Mouse (Mus musculus) testis, postnatal 14 days (tissue): ENCODE measurements at regions not wholly inside any gene's neighbourhood (a gene's known extent, or its start where the extent isn't known, plus 50 kb on each side); places are given as distances from the start of the nearest gene placed in this dataset.
A peak's percentile ranks its signal among the peaks of the same experiment; 100 is the strongest.

ENCODE experiments used
- DNase-seq: peaks from one replicate; pipeline ENCODE4 v3.0.0; 2021; ENCODE audit warnings: low spot score

DNA sequence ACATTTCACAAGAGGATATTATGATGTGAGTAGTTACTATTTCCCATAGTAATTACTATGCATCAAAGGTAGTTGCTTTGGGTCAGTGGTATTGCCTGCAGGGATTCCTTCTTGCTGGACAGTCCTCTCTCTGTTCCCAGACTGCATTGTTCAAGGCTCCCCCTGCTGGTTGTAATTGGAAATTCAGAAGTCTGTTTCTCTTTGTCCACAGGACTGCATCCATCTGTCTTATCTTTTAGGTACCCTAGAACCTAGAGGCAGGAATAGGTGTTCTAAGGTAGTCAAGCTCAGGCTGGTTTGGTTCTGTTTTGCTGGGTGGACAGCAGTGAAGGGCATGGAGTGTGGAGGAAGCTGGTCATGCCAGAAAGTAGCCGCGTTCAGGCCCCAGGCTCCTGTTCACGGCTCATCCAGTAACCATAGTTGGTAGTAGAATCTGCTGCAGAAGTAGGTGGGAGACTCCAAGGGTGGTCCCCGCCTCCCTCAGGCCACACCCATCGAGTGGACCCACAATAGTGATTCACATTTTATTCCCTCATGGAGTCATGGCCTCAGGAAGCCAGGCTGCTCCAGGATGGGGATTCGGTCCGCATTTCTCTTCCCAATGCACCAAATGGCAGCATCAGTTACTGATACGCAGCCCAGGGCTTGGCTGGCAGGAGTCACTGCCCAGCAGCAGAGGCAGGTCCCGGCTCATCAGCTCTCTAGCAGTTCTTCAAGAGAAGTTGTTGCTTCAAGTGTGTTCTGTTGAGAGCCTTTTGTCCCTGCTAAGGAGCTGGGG is 51.7 kb upstream of the Caprin1 start:
- no peak for DNase-seq

DNA sequence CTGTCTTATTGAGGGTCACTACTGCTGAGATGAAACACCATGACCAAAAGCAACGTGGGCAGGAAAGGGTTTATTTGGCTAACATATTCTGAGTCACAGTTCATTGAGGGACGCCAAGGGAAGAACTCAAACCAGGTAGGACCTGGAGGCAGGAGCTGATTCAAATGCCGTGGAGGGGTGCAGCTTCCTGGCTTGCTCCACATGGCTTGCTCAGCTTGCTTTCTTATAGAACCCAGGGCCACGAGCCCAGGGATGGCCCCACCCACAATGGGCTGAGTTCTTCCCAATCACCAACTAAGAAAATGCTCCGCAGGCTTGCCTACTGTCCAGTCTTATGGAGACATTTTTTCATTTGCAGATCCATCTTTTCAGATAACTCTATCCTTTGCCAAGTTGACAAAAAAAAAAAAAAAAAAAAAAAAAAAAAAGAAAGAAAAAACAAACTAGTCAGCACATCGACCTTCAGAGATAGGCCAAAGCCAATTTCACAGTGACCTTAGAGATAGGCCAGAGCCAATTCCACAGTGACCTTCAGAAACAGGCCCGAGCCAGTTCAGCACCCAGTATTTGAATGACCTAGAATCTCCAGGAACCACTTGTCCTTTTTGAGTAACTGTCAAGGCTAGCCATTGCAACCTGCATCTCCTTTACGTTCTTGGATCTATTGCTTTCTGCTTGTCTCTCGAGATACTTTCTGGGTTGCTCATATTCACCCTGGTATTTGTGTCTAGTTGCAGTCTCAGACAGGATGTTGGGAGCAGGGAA is 52.5 kb upstream of the Caprin1 start:
- peak; percentile 69 for DNase-seq

GRCm38 (mm10) chr2:103850531-103850816 is 53.0 kb upstream of the Caprin1 start:
- DNase-seq, result no peak

- no peak for DNase-seq
Observed at GRCm38 (mm10) chr2:103851171-103851570, 53.7 kb upstream of the Caprin1 start.

DNA sequence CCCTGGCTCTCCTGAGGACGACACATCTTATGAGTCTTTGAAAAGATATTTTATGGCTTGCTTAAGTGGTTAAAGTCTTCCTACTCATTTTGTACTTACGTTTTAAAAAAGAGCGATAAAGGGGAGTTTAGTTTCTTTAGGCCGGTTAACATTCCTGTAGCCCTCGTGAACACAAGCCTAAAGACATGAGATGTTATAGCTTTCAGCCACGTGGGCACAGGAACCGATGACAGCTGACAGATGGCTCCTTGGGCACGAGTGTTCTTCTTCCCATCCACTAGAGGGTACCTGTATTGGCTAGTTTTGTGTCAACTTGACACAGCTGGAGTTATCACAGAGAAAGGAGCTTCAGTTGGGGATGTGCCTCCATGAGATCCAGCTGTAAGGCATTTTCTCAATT is 63.8 kb upstream of the Caprin1 start:
- DNase-seq, result no peak

- DNase-seq, result peak; percentile 2
Observed at GRCm38 (mm10) chr2:103864254-103864653, 66.8 kb upstream of the Caprin1 start.

DNA sequence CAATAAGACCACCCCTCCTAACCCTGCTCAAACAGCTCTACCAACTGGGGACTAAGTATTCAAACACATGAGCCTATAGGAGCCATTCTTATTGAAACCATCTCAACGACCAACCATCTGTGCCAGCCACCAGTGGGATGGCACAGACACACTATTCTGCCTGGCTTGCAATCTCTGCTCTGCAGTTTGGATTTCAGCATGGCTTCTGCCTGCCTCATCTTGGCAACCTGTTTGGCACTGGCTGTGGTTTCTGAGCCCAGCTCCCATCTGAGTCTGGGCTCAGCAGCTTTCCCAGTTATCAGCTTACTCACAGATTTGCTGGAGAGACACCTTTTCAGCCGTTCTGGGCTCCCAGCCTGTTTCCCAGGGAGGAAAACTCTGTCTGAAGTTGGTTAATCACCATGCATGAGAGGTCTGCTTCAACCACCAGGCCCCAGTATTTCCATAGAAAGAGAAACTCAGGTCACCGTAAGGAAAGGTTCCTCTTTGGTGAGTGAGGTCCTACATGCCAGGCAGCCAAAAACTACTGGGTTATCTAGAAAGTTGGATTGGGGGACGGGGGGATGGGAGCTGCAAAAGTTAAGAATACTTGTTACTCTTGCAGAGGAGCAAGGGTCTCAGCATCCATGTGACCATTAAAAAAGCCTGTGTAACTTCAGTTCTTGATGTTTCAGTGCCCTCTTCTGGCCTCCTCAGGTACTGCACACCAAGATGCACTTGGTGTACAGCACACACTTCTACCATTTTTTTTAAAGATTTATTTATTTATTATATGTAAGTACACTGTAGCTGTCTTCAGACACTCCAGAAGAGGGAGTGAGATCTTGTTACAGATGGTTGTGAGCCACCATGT is 68.1 kb upstream of the Caprin1 start:
- peak; percentile 54 for DNase-seq

DNA sequence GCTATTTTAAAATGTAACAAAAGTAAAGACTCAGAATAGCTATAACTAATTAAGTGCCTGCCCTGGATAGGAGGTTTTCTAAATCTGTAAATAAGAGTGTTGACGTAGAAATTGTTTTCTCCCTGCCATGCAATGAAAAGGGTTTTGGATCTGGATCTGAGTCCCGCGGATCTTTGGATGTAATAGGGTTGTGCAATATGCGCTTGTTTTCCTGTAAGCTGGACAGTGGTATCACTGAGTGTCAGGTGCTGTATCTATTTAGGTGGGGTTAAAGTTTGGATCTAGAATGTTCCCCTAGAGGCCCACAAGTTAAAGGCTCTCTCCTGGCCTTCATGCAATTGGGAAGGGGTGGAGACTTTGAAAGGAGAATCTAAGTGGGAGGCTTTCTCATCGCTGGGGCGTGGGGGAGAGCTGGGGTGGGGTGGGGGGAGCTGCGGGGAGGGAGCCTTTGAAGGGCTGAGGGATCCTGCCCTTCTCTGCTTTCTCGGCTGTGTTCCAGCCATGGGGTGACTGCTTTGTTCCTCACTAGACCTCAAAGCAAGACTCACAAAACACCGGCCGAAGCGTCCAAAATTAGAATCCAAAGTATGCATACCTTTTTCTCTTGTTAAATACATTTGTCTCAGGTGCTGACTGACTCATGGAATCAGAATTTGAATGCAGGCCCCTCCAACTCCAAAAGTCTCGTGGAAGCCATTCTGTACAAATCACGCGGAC is 70.0 kb upstream of the Caprin1 start:
- peak; percentile 2 for DNase-seq

GRCm38 (mm10) chr2:103867958-103868330 is 70.5 kb upstream of the Caprin1 start:
- DNase-seq, result peak; percentile 6

DNA sequence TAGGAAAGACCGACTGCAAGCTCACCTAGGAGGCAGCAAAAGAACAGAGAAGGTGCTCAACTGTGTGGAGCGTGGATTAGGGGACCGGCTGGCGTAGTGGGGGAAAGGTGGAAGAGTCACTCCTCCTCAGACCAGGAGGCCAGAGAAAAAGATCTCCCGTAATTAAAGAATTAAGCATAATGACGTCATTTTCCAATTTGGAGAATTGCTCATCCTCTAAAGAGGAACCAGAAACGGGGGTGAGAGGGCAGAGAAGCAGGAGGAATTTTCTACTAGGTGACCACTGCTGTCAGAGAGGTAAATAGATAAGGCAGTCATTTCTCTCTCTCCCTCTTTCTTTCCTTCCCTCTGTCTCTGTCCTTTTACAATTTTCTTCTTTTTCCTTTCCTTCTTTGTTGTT is 71.2 kb upstream of the Caprin1 start:
- peak; percentile 1 for DNase-seq

- peak; percentile 57 for DNase-seq
Observed at GRCm38 (mm10) chr2:103871522-103872276, 74.2 kb upstream of the Caprin1 start.

DNA sequence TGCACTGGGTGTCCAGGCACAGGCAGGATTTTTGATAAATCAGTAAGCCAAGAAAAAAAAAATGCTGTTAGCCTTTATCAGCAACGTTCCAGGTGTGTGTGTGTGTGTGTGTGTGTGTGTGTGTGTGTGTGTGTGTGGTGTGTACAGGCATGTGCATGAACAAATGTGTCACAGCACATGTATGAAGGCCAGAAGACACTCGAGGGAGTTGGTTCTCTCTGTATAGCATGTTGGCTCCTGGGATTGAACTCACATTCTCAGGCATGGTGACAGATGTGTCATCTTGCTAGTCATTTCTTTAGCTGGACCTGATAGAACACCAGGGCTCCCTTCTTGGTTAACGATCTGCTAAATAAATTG is 74.8 kb upstream of the Caprin1 start:
- no peak for DNase-seq

DNA sequence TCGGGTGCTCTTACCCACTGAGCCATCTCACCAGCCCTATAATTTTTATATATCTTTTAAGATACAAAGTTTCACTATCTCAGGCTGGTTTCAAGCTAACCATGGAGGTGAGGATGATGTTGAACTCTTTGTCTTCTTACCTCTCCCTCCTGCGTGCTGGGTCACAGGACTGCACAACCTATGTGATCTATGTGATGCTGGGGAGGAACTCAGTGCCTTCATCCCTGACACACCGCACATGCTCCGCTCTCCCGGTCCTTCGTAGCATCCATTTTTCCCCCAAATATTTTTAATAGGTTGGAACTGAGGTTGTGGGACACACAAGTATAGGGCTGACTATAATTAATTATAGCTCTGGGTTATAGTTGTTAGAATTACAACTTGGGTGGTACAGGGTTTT is 75.9 kb upstream of the Caprin1 start:
- DNase-seq, result no peak

GRCm38 (mm10) chr2:103874466-103874865 is 77.0 kb upstream of the Caprin1 start:
- DNase-seq, result no peak

DNA sequence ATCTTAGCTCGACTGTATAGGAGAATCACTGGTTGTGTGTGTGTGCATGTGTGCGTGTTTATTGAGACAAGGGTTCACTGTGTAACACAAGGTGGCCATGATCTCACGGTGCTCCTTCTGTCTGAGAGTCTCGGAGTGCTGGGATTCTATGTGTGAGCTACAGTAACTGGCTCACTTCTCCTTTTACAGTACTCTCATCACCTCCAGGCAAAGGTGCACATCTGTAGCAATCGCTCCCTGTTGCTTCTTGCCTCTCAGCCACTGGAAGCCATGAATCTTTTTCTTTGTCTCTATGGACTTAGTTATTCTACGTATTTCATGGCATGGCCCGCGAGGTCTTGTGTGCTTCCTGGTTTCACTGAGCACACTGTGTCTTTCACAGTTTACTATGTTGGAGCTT is 78.3 kb upstream of the Caprin1 start:
- DNase-seq, result no peak

DNA sequence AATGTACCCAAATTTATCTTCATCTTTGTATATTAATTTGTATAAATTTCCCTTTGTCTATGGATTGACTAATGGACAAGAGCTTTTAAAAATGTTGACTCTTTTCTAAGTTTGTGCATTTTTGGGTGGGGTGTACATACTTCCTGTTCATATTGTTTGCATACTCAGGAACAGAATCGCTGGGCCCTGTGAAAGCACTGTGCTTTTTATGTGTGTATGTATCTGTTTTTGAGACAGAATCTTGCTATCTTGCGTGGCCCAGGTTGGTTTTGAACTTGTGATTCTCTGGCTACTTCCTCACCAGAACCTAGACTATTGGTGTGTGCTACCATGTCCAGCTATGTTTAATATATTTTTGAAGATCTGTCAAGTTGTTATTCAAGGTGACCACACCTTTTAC is 78.8 kb upstream of the Caprin1 start:
- no peak for DNase-seq

GRCm38 (mm10) chr2:103881026-103881763 is 76.6 kb upstream of the Lmo2 start:
- no peak for DNase-seq

DNA sequence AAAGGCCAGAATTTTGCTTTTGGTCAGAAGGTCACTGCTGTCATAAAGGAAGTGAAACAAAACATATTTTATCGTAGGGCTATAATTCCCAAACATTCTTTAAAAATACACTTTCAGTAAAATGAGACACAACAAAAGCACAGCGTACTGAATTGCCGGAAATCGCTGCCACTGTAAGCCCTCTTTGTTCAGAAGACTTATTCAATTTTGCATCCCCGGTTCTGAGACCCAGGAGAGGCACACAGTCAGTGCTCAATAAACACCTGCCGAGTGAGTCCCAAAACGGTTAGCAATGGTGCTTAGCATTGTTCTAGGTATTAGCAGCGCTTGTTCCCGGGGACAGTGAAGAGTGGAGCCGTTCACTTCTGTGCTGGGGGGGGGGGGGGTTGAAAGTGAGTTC is 72.9 kb upstream of the Lmo2 start:
- no peak for DNase-seq

DNA sequence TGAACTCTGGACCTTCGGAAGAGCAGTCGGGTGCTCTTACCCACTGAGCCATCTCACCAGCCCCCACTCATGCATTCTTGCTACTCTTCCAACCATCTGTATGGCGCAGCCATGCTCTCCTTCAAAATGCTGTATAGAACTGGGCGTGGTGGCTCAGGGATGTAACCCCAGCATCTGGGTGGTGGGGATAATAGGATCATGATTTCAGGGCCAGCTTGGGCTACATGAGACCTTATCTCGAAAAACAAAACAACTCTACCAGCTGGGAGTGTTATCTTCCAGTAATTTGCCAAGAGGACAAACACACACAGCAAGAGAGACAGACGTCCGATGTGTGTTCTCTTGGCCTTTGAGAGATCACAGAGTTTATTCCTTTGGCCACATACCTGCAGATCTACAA is 69.8 kb upstream of the Lmo2 start:
- no peak for DNase-seq

DNA sequence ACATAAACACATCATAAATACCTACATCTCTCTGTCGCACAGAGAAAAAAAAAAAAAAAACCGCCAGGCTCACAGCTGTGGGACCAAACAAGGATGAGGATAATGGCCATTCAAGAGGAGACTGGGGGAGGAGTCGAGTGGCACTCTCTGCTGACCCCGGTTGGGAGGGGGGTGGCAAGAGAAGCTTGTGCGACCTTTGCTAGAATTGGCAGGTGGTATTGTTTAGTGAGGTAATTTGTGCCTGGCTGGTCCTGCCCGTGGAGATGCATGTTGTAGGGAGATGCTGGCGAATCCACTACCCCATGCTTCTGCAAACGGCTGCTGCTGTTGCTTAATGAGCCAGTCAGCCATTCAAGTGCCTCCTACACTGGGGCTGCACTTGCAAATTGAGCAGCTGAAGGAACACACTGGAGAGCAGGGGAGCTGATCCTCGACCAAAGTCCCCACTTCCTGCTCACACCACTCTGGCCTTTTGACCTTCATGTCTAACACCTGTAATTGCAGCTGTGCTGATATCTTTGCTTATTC is 66.5 kb upstream of the Lmo2 start:
- no peak for DNase-seq
